Mouse (Mus musculus): Measurements from ENCODE around the gene Pnkp. TPM values are rescaled to one million over a fixed set of nuclear protein-coding genes. Genes with fewer than 3 reads are reported as not detected.

Pnkp gene
- polyA plus RNA-seq, 1 experiment = 22.3 TPM

DNA sequence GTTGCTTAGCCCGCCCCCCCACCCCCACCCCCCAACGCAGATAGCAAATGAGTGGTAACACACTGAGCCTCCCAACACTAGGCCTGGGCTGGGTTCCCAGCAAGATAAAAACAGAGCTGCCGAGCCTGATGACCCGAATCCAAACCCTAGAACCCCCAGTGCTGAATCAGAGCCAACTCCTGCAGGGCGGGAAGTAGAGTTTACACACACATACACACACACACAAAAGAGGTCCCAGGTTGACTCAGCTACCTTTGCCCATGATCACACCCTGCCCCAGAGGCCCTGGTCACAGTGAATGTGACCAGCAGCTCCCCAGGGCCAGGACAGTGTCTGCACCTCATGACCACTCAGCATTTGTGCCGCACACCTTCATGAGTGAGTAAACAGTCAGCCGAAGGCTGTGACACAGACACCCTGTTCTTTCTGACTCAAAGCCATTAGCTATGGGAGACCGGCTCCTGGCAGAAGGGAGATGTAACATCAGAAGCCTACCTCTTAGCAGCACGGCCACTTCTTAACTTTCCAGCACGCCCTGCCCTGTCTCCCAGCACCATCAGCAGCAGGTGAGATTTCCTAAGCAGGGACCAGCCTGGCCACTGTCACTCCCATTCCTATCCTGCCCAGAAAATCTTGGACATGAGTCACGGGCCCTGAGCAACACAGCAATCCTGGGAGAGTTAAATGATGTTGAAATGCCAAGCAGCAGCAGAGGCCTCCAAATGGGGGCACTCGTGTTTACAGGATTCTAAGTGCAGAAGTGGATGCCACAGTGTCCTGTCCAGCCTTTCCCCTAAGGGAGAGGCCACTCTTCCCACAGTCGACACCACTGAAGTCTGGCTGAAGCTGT is 31.5 kb downstream of the Pnkp start:
- Histone ChIP-seq H3K9me3 (replicated peaks; ENCODE audit: control insufficient read depth, insufficient read depth, low read length, poor library complexity, severe bottlenecking) (no peaks in the 10 kb centered on the region), H3K27ac (ENCODE audit: insufficient read depth, low read length) (no peak overlapping the region), H3K27me3 (ENCODE audit: control insufficient read depth, insufficient read depth, low read length, poor library complexity, severe bottlenecking) (no peaks in the 10 kb centered on the region), H3K9ac (ENCODE audit: low read depth, poor library complexity, severe bottlenecking) (no peak overlapping the region), H3K4me3 (ENCODE audit: low read depth, low read length) (no peak overlapping the region), H3K36me3 (ENCODE audit: control insufficient read depth, insufficient read depth, low read length, poor library complexity, severe bottlenecking) (peaks cover 15% of the 10 kb centered on the region), H3K4me1 (ENCODE audit: control insufficient read depth, insufficient read depth, low read length) (peaks cover 3% of the 10 kb centered on the region)
- no peak for TF ChIP-seq POLR2A (IDR thresholded peaks at IDR 0.05; ENCODE audit: insufficient read depth, low read length)
- no peak for TF ChIP-seq CTCF (IDR thresholded peaks at IDR 0.05; ENCODE audit: low read depth, low read length)
- TF ChIP-seq EP300 (IDR thresholded peaks at IDR 0.05; ENCODE audit: insufficient read depth, low read depth, low read length) = no peak

DNA sequence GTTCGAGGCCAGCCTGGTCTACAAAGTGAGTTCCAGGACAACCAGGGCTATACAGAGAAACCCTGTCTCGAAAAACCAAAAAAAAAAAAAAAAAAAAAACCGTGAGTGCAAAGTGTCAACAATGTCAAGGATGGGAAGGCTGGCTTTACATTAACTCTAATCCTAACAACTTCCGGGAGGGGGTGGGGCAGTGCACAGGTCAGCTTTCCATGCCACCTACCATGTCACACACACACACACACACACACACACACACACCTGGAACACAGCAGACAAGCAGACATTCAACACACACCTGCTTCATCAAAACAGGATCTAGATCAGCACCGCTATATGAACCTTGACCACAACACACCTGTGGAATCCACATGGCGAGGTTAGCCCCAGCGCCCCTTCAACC is 33.2 kb downstream of the Pnkp start:
- peaks cover 10% of the 10 kb centered on the region for H3K36me3 ChIP-seq (ENCODE audit: control insufficient read depth, insufficient read depth, low read length, poor library complexity, severe bottlenecking)
- H3K9me3 ChIP-seq (replicated peaks; ENCODE audit: control insufficient read depth, insufficient read depth, low read length, poor library complexity, severe bottlenecking) = no peaks in the 10 kb centered on the region
- H3K9ac ChIP-seq (ENCODE audit: low read depth, poor library complexity, severe bottlenecking) = no peak overlapping the region
- H3K27ac ChIP-seq (ENCODE audit: insufficient read depth, low read length) = no peak overlapping the region
- H3K27me3 ChIP-seq (ENCODE audit: control insufficient read depth, insufficient read depth, low read length, poor library complexity, severe bottlenecking) = no peaks in the 10 kb centered on the region
- no peak overlapping the region for H3K4me3 ChIP-seq (ENCODE audit: low read depth, low read length)
- no peak for TF ChIP-seq EP300 (IDR thresholded peaks at IDR 0.05; ENCODE audit: insufficient read depth, low read depth, low read length)
- TF ChIP-seq CTCF (IDR thresholded peaks at IDR 0.05; ENCODE audit: low read depth, low read length) = no peak
- no peak for TF ChIP-seq POLR2A (IDR thresholded peaks at IDR 0.05; ENCODE audit: insufficient read depth, low read length)
- peaks cover 3% of the 10 kb centered on the region for H3K4me1 ChIP-seq (ENCODE audit: control insufficient read depth, insufficient read depth, low read length)

DNA sequence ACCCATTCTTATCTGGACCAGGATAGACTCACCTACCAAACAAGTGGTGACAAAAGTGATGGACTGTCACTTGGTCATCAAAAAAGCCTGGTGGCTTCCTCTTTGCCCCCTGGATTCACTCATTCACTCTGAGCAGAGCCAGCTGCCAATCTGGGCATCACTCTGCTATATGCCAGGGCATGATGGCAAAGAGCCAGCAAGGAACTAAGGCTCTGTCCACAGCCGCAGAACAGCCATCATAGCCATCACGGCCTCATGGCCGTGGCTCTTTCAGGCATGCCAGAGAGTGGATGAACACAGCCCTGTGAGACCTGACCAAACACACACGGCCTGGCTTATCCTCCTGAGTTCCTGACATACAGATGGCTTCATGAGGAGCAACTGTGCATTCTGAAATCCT is 33.8 kb downstream of the Pnkp start:
- Histone ChIP-seq H3K4me1 (ENCODE audit: control insufficient read depth, insufficient read depth, low read length) (peaks cover 3% of the 10 kb centered on the region), H3K4me3 (ENCODE audit: low read depth, low read length) (no peak overlapping the region), H3K9ac (ENCODE audit: low read depth, poor library complexity, severe bottlenecking) (no peak overlapping the region), H3K27me3 (ENCODE audit: control insufficient read depth, insufficient read depth, low read length, poor library complexity, severe bottlenecking) (no peaks in the 10 kb centered on the region), H3K36me3 (ENCODE audit: control insufficient read depth, insufficient read depth, low read length, poor library complexity, severe bottlenecking) (peaks cover 10% of the 10 kb centered on the region), H3K27ac (ENCODE audit: insufficient read depth, low read length) (no peak overlapping the region), H3K9me3 (replicated peaks; ENCODE audit: control insufficient read depth, insufficient read depth, low read length, poor library complexity, severe bottlenecking) (no peaks in the 10 kb centered on the region)
- TF ChIP-seq CTCF (IDR thresholded peaks at IDR 0.05; ENCODE audit: low read depth, low read length) (no peak), EP300 (IDR thresholded peaks at IDR 0.05; ENCODE audit: insufficient read depth, low read depth, low read length) (no peak), POLR2A (IDR thresholded peaks at IDR 0.05; ENCODE audit: insufficient read depth, low read length) (no peak)

DNA sequence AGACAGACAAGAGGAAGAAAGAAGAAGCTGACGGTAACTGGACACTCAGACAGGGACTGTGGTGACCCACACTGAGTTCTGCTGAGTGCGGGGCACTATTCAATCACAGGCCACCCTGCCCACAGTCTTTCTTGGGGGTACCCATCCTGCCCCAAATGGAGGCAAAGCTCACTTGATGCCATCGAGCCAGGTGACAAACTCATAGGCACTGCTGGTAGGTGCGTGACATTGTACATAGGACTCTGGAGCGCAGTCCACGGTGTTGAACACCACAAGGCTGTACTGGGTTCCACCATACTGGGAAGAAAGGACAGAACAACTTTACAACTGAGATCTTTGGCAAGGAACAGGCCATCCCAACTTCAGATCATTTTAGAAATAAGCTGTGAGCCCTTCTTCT is 34.7 kb downstream of the Pnkp start:
- TF ChIP-seq POLR2A (IDR thresholded peaks at IDR 0.05; ENCODE audit: insufficient read depth, low read length) (no peak), EP300 (IDR thresholded peaks at IDR 0.05; ENCODE audit: insufficient read depth, low read depth, low read length) (no peak), CTCF (IDR thresholded peaks at IDR 0.05; ENCODE audit: low read depth, low read length) (no peak)

DNA sequence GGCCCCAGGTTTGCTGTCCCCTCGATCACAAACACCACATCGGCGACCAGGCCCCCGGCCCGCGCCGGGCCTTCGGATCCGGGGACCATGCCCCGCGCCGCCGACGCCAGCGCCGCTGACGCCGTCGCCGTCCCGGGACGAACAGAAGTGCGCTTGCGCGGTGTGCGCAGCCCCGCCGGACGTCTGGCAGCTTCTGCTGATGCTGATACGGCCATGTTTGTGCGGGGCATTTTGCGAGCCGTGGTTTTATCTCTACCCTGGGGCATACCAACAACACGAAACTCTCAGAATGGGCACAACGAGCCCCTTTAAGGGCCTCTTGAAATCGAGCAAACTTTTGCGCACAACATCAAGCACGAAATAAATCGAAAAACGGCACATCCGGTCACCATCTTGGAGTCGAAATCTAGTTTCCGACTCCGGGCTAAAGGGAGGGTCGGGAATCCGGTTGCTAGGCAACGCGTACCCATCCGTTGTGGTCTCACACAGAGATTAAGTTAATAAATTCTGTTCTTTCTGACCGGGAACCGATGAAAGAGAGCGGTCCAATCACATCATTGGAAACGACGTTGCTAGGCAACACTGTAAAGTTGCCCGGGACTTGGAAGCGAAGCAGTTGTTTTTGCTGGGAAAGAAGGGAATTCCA is 35.5 kb downstream of the Pnkp start, which contains the start of gene Med25:
Med25 (minus strand) TSS at position 437 of the 646 bp plus-strand sequence.
- Histone ChIP-seq H3K9me3 (replicated peaks; ENCODE audit: control insufficient read depth, insufficient read depth, low read length, poor library complexity, severe bottlenecking) (no peaks in the 10 kb centered on the region), H3K27ac (ENCODE audit: insufficient read depth, low read length) (peak within 1 kb of the TSS; percentile 84), H3K27me3 (ENCODE audit: control insufficient read depth, insufficient read depth, low read length, poor library complexity, severe bottlenecking) (no peaks in the 10 kb centered on the region), H3K9ac (ENCODE audit: low read depth, poor library complexity, severe bottlenecking) (peak within 1 kb of the TSS; percentile 82), H3K4me1 (ENCODE audit: control insufficient read depth, insufficient read depth, low read length) (peaks cover 3% of the 10 kb centered on the region), H3K4me3 (ENCODE audit: low read depth, low read length) (peak within 1 kb of the TSS; percentile 94), H3K36me3 (ENCODE audit: control insufficient read depth, insufficient read depth, low read length, poor library complexity, severe bottlenecking) (peaks cover 10% of the 10 kb centered on the region)
- TF ChIP-seq CTCF (IDR thresholded peaks at IDR 0.05; ENCODE audit: low read depth, low read length) (no peak), POLR2A (IDR thresholded peaks at IDR 0.05; ENCODE audit: insufficient read depth, low read length) (peak; percentile 55), EP300 (IDR thresholded peaks at IDR 0.05; ENCODE audit: insufficient read depth, low read depth, low read length) (0 out of 2 replicates have a peak, but pooled peaks have one; percentile 13)

More for the DNA sequence above, 34.7 kb downstream of the Pnkp start:
- Histone ChIP-seq H3K36me3 (ENCODE audit: control insufficient read depth, insufficient read depth, low read length, poor library complexity, severe bottlenecking) (peaks cover 10% of the 10 kb centered on the region), H3K9ac (ENCODE audit: low read depth, poor library complexity, severe bottlenecking) (peak overlapping the region; percentile 82), H3K27me3 (ENCODE audit: control insufficient read depth, insufficient read depth, low read length, poor library complexity, severe bottlenecking) (no peaks in the 10 kb centered on the region), H3K4me3 (ENCODE audit: low read depth, low read length) (peak overlapping the region; percentile 94), H3K27ac (ENCODE audit: insufficient read depth, low read length) (no peak overlapping the region; the same call in 1 of the 2 replicates), H3K9me3 (replicated peaks; ENCODE audit: control insufficient read depth, insufficient read depth, low read length, poor library complexity, severe bottlenecking) (no peaks in the 10 kb centered on the region), H3K4me1 (ENCODE audit: control insufficient read depth, insufficient read depth, low read length) (peaks cover 3% of the 10 kb centered on the region)

All from ES-Bruce4 (cell line).